Mouse (Mus musculus): Measurements from ENCODE around the gene Lmntd1.

DNA sequence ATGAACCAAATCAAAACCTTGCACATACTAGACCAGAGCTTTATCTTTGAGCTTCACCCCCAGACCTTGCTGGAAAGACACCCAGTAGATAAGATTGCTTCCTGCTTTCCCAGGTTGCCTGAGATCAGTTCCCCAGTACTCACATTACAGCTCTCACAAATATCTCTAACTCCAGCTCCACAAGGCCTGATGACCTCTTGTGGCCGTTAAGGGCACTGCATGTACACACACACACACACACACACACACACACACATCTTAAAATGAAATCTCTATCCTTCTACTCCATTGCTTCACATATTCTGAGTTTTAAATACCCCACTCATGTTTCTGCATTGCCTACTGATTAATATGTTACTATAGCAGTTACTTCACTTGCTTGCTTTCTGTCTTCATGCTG, 41.6 kb upstream of the Lmntd1 start:
- TF ChIP-seq POLR2A (IDR thresholded peaks at IDR 0.05; ENCODE audit: insufficient read depth, low read depth, low read length) = no peak
- no peak for TF ChIP-seq CTCF (IDR thresholded peaks at IDR 0.05; ENCODE audit: insufficient read depth, low read depth, low read length)

Data from olfactory bulb, adult 2 months (tissue).